Mouse (Mus musculus) limb, embryonic 15.5 days (tissue): ENCODE results near the gene Grik3. TPM values are rescaled to one million over a fixed set of nuclear protein-coding genes. Genes with fewer than 3 reads are reported as not detected.

Experiments used
- ATAC-seq: fragments of 200-750 bp; cut with Nextera tagmentation; 2 replicates; pipeline ENCODE4 v1.8.0; 2017; ENCODE audit warnings: low read depth, moderate TSS enrichment; ENCODE audit not compliant: insufficient number of reproducible peaks, low FRiP score, low TSS enrichment
- H3K27ac ChIP-seq: fragments of 300-500 bp; sonication (generic); 2 replicates; pipeline ENCODE4 v1.5.1; 2015; ENCODE audit warnings: moderate library complexity, mild to moderate bottlenecking, inconsistent platforms
- H3K27me3 ChIP-seq: fragments of 300-500 bp; sonication (generic); 2 replicates; pipeline ENCODE4 v1.6.1; 2015; ENCODE audit warnings: inconsistent platforms
- H3K36me3 ChIP-seq: fragments of 300-500 bp; sonication (generic); 2 replicates; pipeline ENCODE4 v1.6.1; 2015; ENCODE audit warnings: inconsistent platforms
- H3K4me1 ChIP-seq: fragments of 300-500 bp; sonication (generic); 2 replicates; pipeline ENCODE4 v1.6.1; 2015; ENCODE audit warnings: inconsistent platforms
- H3K4me2 ChIP-seq: fragments of 300-500 bp; sonication (generic); 2 replicates; pipeline ENCODE4 v1.6.1; 2015; ENCODE audit warnings: mild to moderate bottlenecking, inconsistent platforms
- H3K4me3 ChIP-seq: fragments of 300-500 bp; sonication (generic); 2 replicates; pipeline ENCODE4 v1.5.1; 2015; ENCODE audit warnings: mild to moderate bottlenecking, inconsistent platforms
- H3K9ac ChIP-seq: fragments of 300-500 bp; sonication (generic); 2 replicates; pipeline ENCODE4 v1.6.1; 2015; ENCODE audit warnings: inconsistent platforms
- H3K9me3 ChIP-seq: fragments of 300-500 bp; sonication (generic); 2 replicates; pipeline ENCODE4 v1.6.1; 2016; ENCODE audit warnings: inconsistent platforms
- WGBS: fragments of 180-500 bp; shearing (Covaris S2); methylation state at CpG from one replicate; pipeline ENCODE4 v1.1.7; 2015; 5-methylcytosine and 5-hydroxymethylcytosine counted together
- polyA plus RNA-seq: library from polyadenylated mRNA; unstranded; fragments of >200 nt; fragmentation: Nextera tagmentation; extraction: Ambion mirVana; gene quantifications from 2 replicates; pipeline ENCODE4 v1.2.1, GENCODE M21; 2015

Gene Grik3
- polyA plus RNA-seq, 1 experiment from 2014 or later = 0.38 TPM

GRCm38 (mm10) chr4:125495477-125495876 lies 5.0 kb downstream of the Grik3 start:
- H3K27ac ChIP-seq = no peak overlapping the region
- no peak overlapping the region for H3K4me3 ChIP-seq
- no peak overlapping the region for H3K4me2 ChIP-seq
- no peak overlapping the region for H3K9ac ChIP-seq
- peaks cover 96% of the 10 kb centered on the region for H3K27me3 ChIP-seq
- ATAC-seq = no peak
- H3K9me3 ChIP-seq = no peaks in the 10 kb centered on the region
- 28% methylated on average over 8 of the region's 8 CpGs for WGBS
- peaks cover 16% of the 10 kb centered on the region for H3K4me1 ChIP-seq
- H3K36me3 ChIP-seq = no peaks in the 10 kb centered on the region

GRCm38 (mm10) chr4:125497001-125497400 lies 6.5 kb downstream of the Grik3 start:
- peaks cover 93% of the 10 kb centered on the region for H3K27me3 ChIP-seq
- H3K4me3 ChIP-seq = no peak overlapping the region
- WGBS = 3% methylated on average over 1 of the region's 1 CpGs
- no peak overlapping the region for H3K4me2 ChIP-seq
- H3K9me3 ChIP-seq = no peaks in the 10 kb centered on the region
- ATAC-seq = no peak
- peaks cover 1% of the 10 kb centered on the region; the same call in 1 of the 2 replicates for H3K4me1 ChIP-seq
- H3K9ac ChIP-seq = no peak overlapping the region
- no peaks in the 10 kb centered on the region for H3K36me3 ChIP-seq
- no peak overlapping the region for H3K27ac ChIP-seq

- H3K4me3 ChIP-seq = no peak overlapping the region
- peaks cover 89% of the 10 kb centered on the region for H3K27me3 ChIP-seq
- no peaks in the 10 kb centered on the region for H3K36me3 ChIP-seq
- no peak overlapping the region for H3K9ac ChIP-seq
- H3K4me1 ChIP-seq = no peaks in the 10 kb centered on the region
- ATAC-seq = no peak
- no peak overlapping the region for H3K4me2 ChIP-seq
- no peak overlapping the region for H3K27ac ChIP-seq
- 33% methylated on average over 7 of the region's 7 CpGs for WGBS
- no peaks in the 10 kb centered on the region for H3K9me3 ChIP-seq
Observed at GRCm38 (mm10) chr4:125497471-125497870, 7.0 kb downstream of the Grik3 start.

DNA sequence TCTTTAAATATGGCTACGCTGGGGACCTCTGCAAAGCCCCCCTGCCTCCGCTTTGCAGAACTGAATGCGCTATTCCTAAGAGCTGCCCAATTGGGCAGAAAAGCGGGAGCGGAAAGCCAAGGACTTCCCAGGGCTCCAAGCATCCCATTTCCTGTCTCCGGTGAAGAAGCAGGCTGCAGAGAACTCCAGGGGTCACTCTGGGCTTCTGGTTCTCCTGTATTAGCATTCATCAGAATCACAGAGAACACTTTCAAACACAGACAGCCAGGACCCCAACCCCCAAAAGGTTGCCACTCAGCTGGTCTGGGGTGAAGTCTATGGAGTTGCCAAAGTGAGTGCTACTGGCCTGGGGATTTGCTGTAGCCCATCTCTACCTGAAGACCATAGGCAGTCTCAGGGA lies 8.4 kb downstream of the Grik3 start:
- no peaks in the 10 kb centered on the region for H3K36me3 ChIP-seq
- 12% methylated on average over 6 of the region's 6 CpGs for WGBS
- H3K9ac ChIP-seq = no peak overlapping the region

DNA sequence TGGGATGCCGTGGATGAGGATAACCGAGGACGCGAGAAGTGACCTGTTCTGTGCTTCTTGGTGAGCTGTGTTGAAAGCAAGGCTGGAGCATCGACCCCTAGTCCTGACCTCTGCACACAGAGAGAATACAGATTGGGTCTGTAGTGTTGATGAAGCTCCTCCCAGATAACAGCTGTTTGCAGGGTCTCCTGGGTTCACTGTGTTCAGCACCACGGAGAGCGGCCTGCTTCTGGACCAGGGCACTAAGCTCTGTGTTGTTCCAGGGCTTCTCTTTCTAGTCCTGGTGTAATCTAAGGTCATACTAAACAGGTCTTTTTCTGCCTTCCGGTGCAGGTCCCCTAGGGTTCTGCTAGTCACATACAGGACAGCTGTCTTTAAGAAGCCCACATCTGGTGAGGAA lies 12.4 kb downstream of the Grik3 start:
- no peaks in the 10 kb centered on the region for H3K36me3 ChIP-seq
- whole genome bisulfite sequencing = 55% methylated on average over 8 of the region's 8 CpGs
- H3K4me3 ChIP-seq = no peak overlapping the region
- no peak overlapping the region for H3K4me2 ChIP-seq
- no peaks in the 10 kb centered on the region for H3K9me3 ChIP-seq
- H3K27ac ChIP-seq = no peak overlapping the region
- H3K9ac ChIP-seq = no peak overlapping the region
- H3K4me1 ChIP-seq = no peaks in the 10 kb centered on the region
- ATAC-seq = no peak
- H3K27me3 ChIP-seq = peaks cover 47% of the 10 kb centered on the region

More for the DNA sequence above, 8.4 kb downstream of the Grik3 start:
- no peak overlapping the region for H3K4me3 ChIP-seq
- H3K9me3 ChIP-seq = no peaks in the 10 kb centered on the region
- no peaks in the 10 kb centered on the region for H3K4me1 ChIP-seq
- no peak overlapping the region for H3K27ac ChIP-seq
- peaks cover 75% of the 10 kb centered on the region for H3K27me3 ChIP-seq
- no peak overlapping the region for H3K4me2 ChIP-seq
- no peak for ATAC-seq

DNA sequence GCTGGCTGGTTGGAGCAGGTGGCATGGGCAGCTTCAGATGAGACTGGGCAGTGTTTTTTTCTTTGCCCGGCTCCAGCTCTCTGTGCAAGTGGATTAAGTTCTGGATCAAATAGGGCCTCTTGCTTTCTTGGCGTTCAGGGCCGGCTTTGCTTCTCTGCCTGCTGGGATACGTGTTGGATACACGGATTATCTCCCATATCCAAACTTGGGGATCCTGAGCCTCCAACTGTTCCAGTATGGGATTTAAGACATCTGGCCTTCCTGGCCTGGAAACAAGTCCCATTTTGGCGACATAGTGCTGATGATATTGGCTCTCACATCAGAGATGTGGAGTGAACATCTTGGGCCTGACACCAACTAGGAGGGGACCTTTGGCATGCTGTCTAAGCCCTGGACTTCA lies 21.9 kb downstream of the Grik3 start:
- Histone ChIP-seq H3K27ac (no peak overlapping the region), H3K4me3 (no peak overlapping the region), H3K4me2 (no peak overlapping the region), H3K27me3 (peaks cover 40% of the 10 kb centered on the region), H3K36me3 (no peaks in the 10 kb centered on the region), H3K9ac (0 out of 2 replicates have a peak overlapping the region, but pooled peaks have one; percentile 10), H3K9me3 (no peaks in the 10 kb centered on the region), H3K4me1 (no peaks in the 10 kb centered on the region)
- WGBS = 73% methylated on average over 6 of the region's 6 CpGs
- ATAC-seq = no peak

DNA sequence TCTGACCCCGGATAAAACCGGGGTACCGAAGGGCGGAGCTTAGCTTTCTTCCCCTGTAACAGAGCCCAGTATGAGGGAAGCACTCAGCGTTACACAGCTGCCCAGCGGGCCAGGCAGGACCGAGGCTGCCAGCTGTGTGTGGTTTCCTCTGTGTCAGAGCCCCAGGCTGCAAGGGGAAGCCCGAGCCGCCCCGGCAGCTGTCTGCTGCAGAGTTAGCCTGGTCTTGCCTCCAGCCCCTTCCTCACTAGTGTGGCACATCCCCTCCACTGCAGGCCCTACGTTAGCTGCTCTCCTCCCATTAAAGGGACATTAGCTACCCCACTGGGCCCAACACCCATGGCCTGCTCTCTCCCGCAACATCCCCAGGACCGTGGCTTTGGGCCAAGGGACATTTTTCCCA lies 25.1 kb downstream of the Grik3 start:
- Histone ChIP-seq H3K9ac (no peak overlapping the region), H3K27ac (no peak overlapping the region)

DNA sequence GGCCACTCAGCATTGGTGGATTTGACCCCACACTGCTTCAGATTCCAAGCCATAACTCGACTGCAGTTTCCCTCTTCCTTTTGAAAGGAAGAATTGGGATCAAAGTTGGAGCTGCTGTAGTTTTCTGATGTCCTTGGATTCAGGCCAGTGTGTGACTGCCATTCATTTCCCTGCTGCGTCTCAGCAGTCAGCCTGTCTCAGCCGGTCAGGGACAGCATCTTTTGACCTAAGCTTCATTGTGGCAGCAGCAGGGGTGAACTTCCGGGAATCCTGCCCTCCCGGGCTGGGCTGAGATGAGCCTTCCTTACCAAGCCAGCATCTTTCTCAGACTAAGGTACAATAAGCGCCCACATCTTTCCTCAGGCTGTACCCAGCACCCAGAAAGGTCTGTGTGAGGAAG lies 26.1 kb downstream of the Grik3 start:
- Histone ChIP-seq H3K4me3 (no peak overlapping the region), H3K9ac (no peak overlapping the region), H3K27ac (no peak overlapping the region), H3K36me3 (no peaks in the 10 kb centered on the region), H3K9me3 (no peaks in the 10 kb centered on the region), H3K4me1 (no peaks in the 10 kb centered on the region), H3K4me2 (no peak overlapping the region), H3K27me3 (peaks cover 26% of the 10 kb centered on the region)
- ATAC-seq = no peak
- WGBS = 68% methylated on average over 6 of the region's 6 CpGs

More for the DNA sequence above, 25.1 kb downstream of the Grik3 start:
- H3K4me3 ChIP-seq = no peak overlapping the region
- H3K9me3 ChIP-seq = no peaks in the 10 kb centered on the region
- no peak for ATAC-seq
- H3K4me1 ChIP-seq = no peaks in the 10 kb centered on the region
- H3K36me3 ChIP-seq = no peaks in the 10 kb centered on the region
- H3K27me3 ChIP-seq = peaks cover 28% of the 10 kb centered on the region
- H3K4me2 ChIP-seq = no peak overlapping the region
- WGBS = 46% methylated on average over 13 of the region's 13 CpGs

- H3K9ac ChIP-seq = no peak overlapping the region
- no peaks in the 10 kb centered on the region for H3K9me3 ChIP-seq
- no peak for ATAC-seq
- no peaks in the 10 kb centered on the region for H3K4me1 ChIP-seq
- H3K36me3 ChIP-seq = no peaks in the 10 kb centered on the region
- no peak overlapping the region for H3K4me3 ChIP-seq
- no peak overlapping the region for H3K27ac ChIP-seq
- WGBS = 82% methylated on average over 5 of the region's 5 CpGs
- H3K4me2 ChIP-seq = no peak overlapping the region
- 0 out of 2 replicates have a peak, but pooled peaks cover 6% of the 10 kb centered on the region for H3K27me3 ChIP-seq
Observed at GRCm38 (mm10) chr4:125518861-125519260, 28.4 kb downstream of the Grik3 start.

GRCm38 (mm10) chr4:125522931-125523330 lies 32.4 kb downstream of the Grik3 start:
- no peaks in the 10 kb centered on the region for H3K27me3 ChIP-seq
- H3K4me2 ChIP-seq = no peak overlapping the region
- H3K9ac ChIP-seq = no peak overlapping the region
- 59% methylated on average over 7 of the region's 7 CpGs for WGBS
- no peaks in the 10 kb centered on the region for H3K9me3 ChIP-seq
- 0 out of 2 replicates have a peak, but pooled peaks cover 3% of the 10 kb centered on the region for H3K4me1 ChIP-seq
- no peak overlapping the region for H3K4me3 ChIP-seq
- no peak overlapping the region for H3K27ac ChIP-seq
- ATAC-seq = no peak
- no peaks in the 10 kb centered on the region for H3K36me3 ChIP-seq

DNA sequence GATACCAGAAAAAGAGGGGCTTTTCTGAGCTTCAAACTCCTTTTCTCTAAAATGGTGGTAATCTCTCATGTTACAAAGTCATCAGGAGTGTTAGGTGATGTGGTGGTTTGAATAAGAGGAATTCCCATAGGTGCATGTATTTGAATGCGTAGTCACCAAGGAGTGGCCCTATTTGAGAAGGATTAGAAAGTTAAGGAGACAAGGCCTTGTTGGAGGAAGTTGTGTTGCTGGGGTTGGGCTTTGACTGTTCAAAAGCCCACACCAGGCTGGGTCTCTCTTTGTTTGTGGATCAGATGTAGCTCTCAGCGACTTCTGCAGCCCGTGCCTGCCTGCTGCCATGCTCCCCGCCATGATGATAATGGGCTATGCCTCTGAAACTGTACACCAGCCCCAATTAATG lies 34.8 kb downstream of the Grik3 start:
- Histone ChIP-seq H3K9me3 (no peaks in the 10 kb centered on the region), H3K36me3 (no peaks in the 10 kb centered on the region), H3K4me2 (no peak overlapping the region), H3K4me1 (0 out of 2 replicates have a peak, but pooled peaks cover 3% of the 10 kb centered on the region), H3K27me3 (peaks cover 1% of the 10 kb centered on the region; the same call in 1 of the 2 replicates), H3K27ac (no peak overlapping the region), H3K4me3 (no peak overlapping the region), H3K9ac (no peak overlapping the region)
- ATAC-seq = no peak
- WGBS = 65% methylated on average over 4 of the region's 4 CpGs

DNA sequence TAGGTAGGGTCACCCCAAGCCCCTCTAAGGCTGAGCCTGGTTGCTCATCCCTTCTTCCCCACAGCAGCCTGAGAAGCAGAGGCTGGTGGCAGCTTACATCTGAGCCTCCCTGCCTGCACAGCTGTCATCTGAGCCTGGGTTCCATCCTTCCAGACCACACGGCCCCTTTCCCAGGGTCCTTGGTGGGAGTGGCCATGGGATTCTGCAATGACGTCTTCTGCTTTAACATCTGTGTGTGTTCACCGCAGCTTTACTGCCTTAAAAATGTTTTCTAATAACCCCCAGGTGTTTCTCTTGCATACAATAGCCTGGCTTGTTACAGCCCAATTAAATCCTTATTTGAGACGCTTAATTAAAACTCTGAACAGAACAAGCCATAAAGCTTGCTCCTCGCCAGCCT lies 35.9 kb downstream of the Grik3 start:
- no peaks in the 10 kb centered on the region for H3K36me3 ChIP-seq
- peak; percentile 52; the same call in 1 of the 2 replicates for ATAC-seq
- 17% methylated on average over 5 of the region's 5 CpGs for WGBS
- H3K4me3 ChIP-seq = no peak overlapping the region
- no peaks in the 10 kb centered on the region for H3K9me3 ChIP-seq
- peaks cover 5% of the 10 kb centered on the region; the same call in 1 of the 2 replicates for H3K27me3 ChIP-seq
- no peak overlapping the region for H3K9ac ChIP-seq
- H3K27ac ChIP-seq = no peak overlapping the region
- no peak overlapping the region for H3K4me2 ChIP-seq
- H3K4me1 ChIP-seq = 0 out of 2 replicates have a peak, but pooled peaks cover 3% of the 10 kb centered on the region

GRCm38 (mm10) chr4:125533965-125534364 lies 43.5 kb downstream of the Grik3 start:
- H3K4me1 ChIP-seq = 0 out of 2 replicates have a peak, but pooled peaks cover 8% of the 10 kb centered on the region
- H3K27me3 ChIP-seq = peaks cover 59% of the 10 kb centered on the region
- WGBS = 25% methylated on average over 9 of the region's 9 CpGs

More at GRCm38 (mm10) chr4:125533965-125534364, 43.5 kb downstream of the Grik3 start:
- H3K4me3 ChIP-seq = no peak overlapping the region
- H3K9me3 ChIP-seq = no peaks in the 10 kb centered on the region
- no peak overlapping the region for H3K4me2 ChIP-seq
- no peak overlapping the region for H3K27ac ChIP-seq
- no peak overlapping the region for H3K9ac ChIP-seq
- ATAC-seq = no peak
- no peaks in the 10 kb centered on the region for H3K36me3 ChIP-seq
